ENCODE assay signal across 11 mouse cellular contexts in the genomic region with DNA sequence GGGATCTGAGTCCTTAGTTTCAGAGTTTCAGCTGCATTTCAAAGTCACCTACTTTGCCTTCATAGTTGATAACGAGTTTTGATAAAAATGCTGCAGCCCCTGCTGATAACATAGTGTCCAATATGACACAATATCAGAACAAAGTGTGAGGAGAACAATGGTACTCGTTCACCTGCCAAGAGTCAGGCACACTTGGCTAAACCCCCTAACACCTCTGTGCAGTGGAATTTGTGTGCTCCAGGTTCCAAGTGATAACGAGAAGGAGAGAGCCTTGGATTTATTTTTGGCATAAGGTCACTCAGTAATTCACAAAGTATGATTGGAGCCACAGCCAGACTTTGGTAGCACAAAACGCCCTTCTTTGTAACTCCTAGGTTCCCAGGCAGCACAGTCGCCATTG.
"Had no signal": no experiment of that assay in that cellular context is flagged by ENCODE, and none has a peak within 500 bp of the region (broad histone marks: within the 10 kb centered on the region; RNA-seq: fewer than 3 reads in every experiment).

No protein-coding gene starts in this region.

- H3K4me2 ChIP-seq: limb, embryonic 15.5 days; liver, embryonic 12.5 days; lung, embryonic 14.5 days; neural tube, embryonic 12.5 days had no signal

- H3K27ac ChIP-seq: left cerebral cortex, adult 2 months; limb, embryonic 15.5 days; liver, embryonic 12.5 days; midbrain, embryonic 10.5 days; neural tube, embryonic 12.5 days; stomach, postnatal 0 days had no signal

- H3K4me1 ChIP-seq: limb, embryonic 15.5 days; liver, embryonic 12.5 days; midbrain, embryonic 10.5 days; neural tube, embryonic 12.5 days had no signal

- H3K9ac ChIP-seq: limb, embryonic 15.5 days; liver, embryonic 12.5 days; lung, embryonic 14.5 days; neural tube, embryonic 12.5 days had no signal

- H3K36me3 ChIP-seq: limb, embryonic 15.5 days; liver, embryonic 12.5 days; midbrain, embryonic 10.5 days; neural tube, embryonic 12.5 days had no signal

- H3K4me3 ChIP-seq: left cerebral cortex, adult 2 months; limb, embryonic 15.5 days; liver, embryonic 12.5 days; midbrain, embryonic 10.5 days; myocyte; neural tube, embryonic 12.5 days had no signal

- ATAC-seq: liver, embryonic 12.5 days had no signal

- H3K9me3 ChIP-seq: limb, embryonic 15.5 days; liver, embryonic 12.5 days; midbrain, embryonic 10.5 days; neural tube, embryonic 12.5 days had no signal

- DNase-seq: lung, postnatal 10 days; lung, postnatal 4 days; thymus, postnatal 14 days had no signal

- H3K27me3 ChIP-seq: limb, embryonic 15.5 days; liver, embryonic 12.5 days; neural tube, embryonic 12.5 days had no signal
